Mouse (Mus musculus) lung, postnatal 4 days (tissue): ENCODE results near the gene Ap1g2.

ENCODE experiments used
- DNase-seq, 2 experiments: peaks; one replicate each; pipeline ENCODE4 v3.0.0; 2021

Ap1g2 gene

GRCm38 (mm10) chr14:55085324-55086008 lies 20.9 kb downstream of the Ap1g2 start:
- DNase-seq = peak in 1 of 2 experiments; percentile 15

GRCm38 (mm10) chr14:55083481-55083880 lies 22.9 kb downstream of the Ap1g2 start:
- no peak for DNase-seq

- no peak for DNase-seq
These were observed 25.3 kb downstream of the Ap1g2 start for GRCm38 (mm10) chr14:55081105-55081504.

- DNase-seq = peak; percentile 33 to 78
These were observed 27.0 kb downstream of the Ap1g2 start for GRCm38 (mm10) chr14:55079214-55079970.

- no peak for DNase-seq
These were observed 27.9 kb downstream of the Ap1g2 start for GRCm38 (mm10) chr14:55078366-55078989.

- no peak for DNase-seq
These were observed 28.7 kb downstream of the Ap1g2 start for GRCm38 (mm10) chr14:55077481-55078365.

GRCm38 (mm10) chr14:55076956-55077355 lies 29.4 kb downstream of the Ap1g2 start:
- no peak for DNase-seq

- DNase-seq = no peak
These were observed 30.2 kb downstream of the Ap1g2 start for GRCm38 (mm10) chr14:55076224-55076623.

- DNase-seq = no peak
These were observed 32.0 kb downstream of the Ap1g2 start for GRCm38 (mm10) chr14:55074416-55074815.

- DNase-seq = no peak
These were observed 34.6 kb downstream of the Ap1g2 start for GRCm38 (mm10) chr14:55071756-55072155.

- no peak for DNase-seq
These were observed 40.4 kb downstream of the Ap1g2 start for GRCm38 (mm10) chr14:55066042-55066441.

- DNase-seq = no peak
These were observed 41.0 kb downstream of the Ap1g2 start for GRCm38 (mm10) chr14:55065391-55065790.

GRCm38 (mm10) chr14:55064481-55065370 lies 41.7 kb downstream of the Ap1g2 start:
- DNase-seq = no peak

- no peak for DNase-seq
These were observed 42.6 kb downstream of the Ap1g2 start for GRCm38 (mm10) chr14:55063581-55064381.

- DNase-seq = no peak
These were observed 43.3 kb downstream of the Ap1g2 start for GRCm38 (mm10) chr14:55063117-55063516.

- no peak for DNase-seq
These were observed 43.8 kb downstream of the Ap1g2 start for GRCm38 (mm10) chr14:55062626-55063025.

- no peak for DNase-seq
These were observed 44.5 kb downstream of the Ap1g2 start for GRCm38 (mm10) chr14:55061845-55062244.

- DNase-seq = no peak
These were observed 46.5 kb downstream of the Ap1g2 start for GRCm38 (mm10) chr14:55059931-55060330.

- DNase-seq = no peak
These were observed 47.4 kb downstream of the Ap1g2 start for GRCm38 (mm10) chr14:55059009-55059408.

GRCm38 (mm10) chr14:55055167-55055834 lies 51.1 kb downstream of the Ap1g2 start:
- peak in 1 of 2 experiments; percentile 34 for DNase-seq
